Mouse (Mus musculus): ENCODE data around the gene Rapgef4. TPM values are rescaled to one million over a fixed set of nuclear protein-coding genes. Genes with fewer than 3 reads are reported as not detected.
A peak's percentile ranks its signal among the peaks of the same experiment; 100 is the strongest.

Rapgef4 gene
- polyA plus RNA-seq, 1 experiment from 2014 or later, result 5.0 TPM

GRCm38 (mm10) chr2:72226006-72226405 is 245.0 kb downstream of the Rapgef4 start:
- H3K9ac ChIP-seq (replicated peaks; ENCODE audit: low read depth), result no peak overlapping the region
- no peak overlapping the region for H3K4me3 ChIP-seq (ENCODE audit: low read depth, low read length)
- no peak for TF ChIP-seq CTCF (IDR thresholded peaks at IDR 0.05)
- TF ChIP-seq EP300 (IDR thresholded peaks at IDR 0.05), result no peak
- H3K27ac ChIP-seq (ENCODE audit: low read length), result no peak overlapping the region
- H3K36me3 ChIP-seq (ENCODE audit: insufficient read depth, low read length), result no peaks in the 10 kb centered on the region
- H3K27me3 ChIP-seq (replicated peaks; ENCODE audit: insufficient read depth, low read length), result no peaks in the 10 kb centered on the region
- ATAC-seq (no peak), DNase-seq (ENCODE audit: low spot score) (no peak)
- H3K4me2 ChIP-seq (replicated peaks; ENCODE audit: low read depth, low read length), result no peak overlapping the region
- no peaks in the 10 kb centered on the region for H3K4me1 ChIP-seq (ENCODE audit: insufficient read depth, low read depth, low read length)
- 88% methylated on average over 6 of the region's 6 CpGs for WGBS
- no peaks in the 10 kb centered on the region for H3K9me3 ChIP-seq (ENCODE audit: low read length)

- TF ChIP-seq EP300 (IDR thresholded peaks at IDR 0.05) (no peak), CTCF (IDR thresholded peaks at IDR 0.05) (no peak)
- H3K9me3 ChIP-seq (ENCODE audit: low read length), result no peaks in the 10 kb centered on the region
- H3K4me1 ChIP-seq (ENCODE audit: insufficient read depth, low read depth, low read length), result no peaks in the 10 kb centered on the region
- H3K36me3 ChIP-seq (ENCODE audit: insufficient read depth, low read length), result no peaks in the 10 kb centered on the region
- no peak overlapping the region for H3K4me3 ChIP-seq (ENCODE audit: low read depth, low read length)
- ATAC-seq (no peak), DNase-seq (ENCODE audit: low spot score) (no peak)
- 85% methylated on average over 6 of the region's 6 CpGs for WGBS
- no peaks in the 10 kb centered on the region for H3K27me3 ChIP-seq (replicated peaks; ENCODE audit: insufficient read depth, low read length)
- no peak overlapping the region for H3K4me2 ChIP-seq (replicated peaks; ENCODE audit: low read depth, low read length)
- H3K9ac ChIP-seq (replicated peaks; ENCODE audit: low read depth), result no peak overlapping the region
- no peak overlapping the region for H3K27ac ChIP-seq (ENCODE audit: low read length)
Measured at GRCm38 (mm10) chr2:72227416-72227815, 246.4 kb downstream of the Rapgef4 start.

- no peak for ATAC-seq
- no peaks in the 10 kb centered on the region for H3K4me1 ChIP-seq (ENCODE audit: insufficient read depth, low read depth, low read length)
- no peak overlapping the region for H3K27ac ChIP-seq (ENCODE audit: low read length)
- TF ChIP-seq CTCF (IDR thresholded peaks at IDR 0.05) (no peak), EP300 (IDR thresholded peaks at IDR 0.05) (no peak)
- H3K9ac ChIP-seq (replicated peaks; ENCODE audit: low read depth), result no peak overlapping the region
- no peak overlapping the region for H3K4me3 ChIP-seq (ENCODE audit: low read depth, low read length)
- WGBS, result 84% methylated on average over 14 of the region's 14 CpGs
- no peak for DNase-seq (ENCODE audit: low spot score)
- H3K27me3 ChIP-seq (replicated peaks; ENCODE audit: insufficient read depth, low read length), result no peaks in the 10 kb centered on the region
- no peaks in the 10 kb centered on the region for H3K36me3 ChIP-seq (ENCODE audit: insufficient read depth, low read length)
- no peak overlapping the region for H3K4me2 ChIP-seq (replicated peaks; ENCODE audit: low read depth, low read length)
- H3K9me3 ChIP-seq (ENCODE audit: low read length), result no peaks in the 10 kb centered on the region
Measured at GRCm38 (mm10) chr2:72228881-72229280, 247.8 kb downstream of the Rapgef4 start.

GRCm38 (mm10) chr2:72230545-72230944 is 249.5 kb downstream of the Rapgef4 start:
- H3K4me2 ChIP-seq (replicated peaks; ENCODE audit: low read depth, low read length), result no peak overlapping the region
- H3K36me3 ChIP-seq (ENCODE audit: insufficient read depth, low read length), result no peaks in the 10 kb centered on the region
- no peaks in the 10 kb centered on the region for H3K9me3 ChIP-seq (ENCODE audit: low read length)
- ATAC-seq (peak; percentile 30; the same call in 1 of the 2 replicates), DNase-seq (ENCODE audit: low spot score) (no peak)
- no peak overlapping the region for H3K9ac ChIP-seq (replicated peaks; ENCODE audit: low read depth)
- peaks cover under 1% of the 10 kb centered on the region; the same call in 1 of the 2 replicates for H3K4me1 ChIP-seq (ENCODE audit: insufficient read depth, low read depth, low read length)
- no peak overlapping the region for H3K27ac ChIP-seq (ENCODE audit: low read length)
- 51% methylated on average over 9 of the region's 9 CpGs for WGBS
- H3K27me3 ChIP-seq (replicated peaks; ENCODE audit: insufficient read depth, low read length), result no peaks in the 10 kb centered on the region
- no peak overlapping the region for H3K4me3 ChIP-seq (ENCODE audit: low read depth, low read length)
- no peak for TF ChIP-seq CTCF (IDR thresholded peaks at IDR 0.05)
- no peak for TF ChIP-seq EP300 (IDR thresholded peaks at IDR 0.05)

- Histone ChIP-seq H3K4me1 (ENCODE audit: insufficient read depth, low read depth, low read length) (peaks cover 3% of the 10 kb centered on the region; the same call in 1 of the 2 replicates), H3K27me3 (replicated peaks; ENCODE audit: insufficient read depth, low read length) (no peaks in the 10 kb centered on the region), H3K9ac (replicated peaks; ENCODE audit: low read depth) (no peak overlapping the region), H3K36me3 (ENCODE audit: insufficient read depth, low read length) (no peaks in the 10 kb centered on the region), H3K4me2 (replicated peaks; ENCODE audit: low read depth, low read length) (no peak overlapping the region), H3K9me3 (ENCODE audit: low read length) (no peaks in the 10 kb centered on the region), H3K27ac (ENCODE audit: low read length) (no peak overlapping the region), H3K4me3 (ENCODE audit: low read depth, low read length) (no peak overlapping the region)
- ATAC-seq (no peak), DNase-seq (ENCODE audit: low spot score) (no peak)
- WGBS, result 90% methylated on average over 11 of the region's 11 CpGs
- TF ChIP-seq CTCF (IDR thresholded peaks at IDR 0.05), result no peak
- TF ChIP-seq EP300 (IDR thresholded peaks at IDR 0.05), result no peak
Measured at GRCm38 (mm10) chr2:72234085-72234484, 253.0 kb downstream of the Rapgef4 start.

- Histone ChIP-seq H3K27me3 (replicated peaks; ENCODE audit: insufficient read depth, low read length) (no peaks in the 10 kb centered on the region), H3K4me1 (ENCODE audit: insufficient read depth, low read depth, low read length) (peaks cover 3% of the 10 kb centered on the region; the same call in 1 of the 2 replicates), H3K27ac (ENCODE audit: low read length) (no peak overlapping the region), H3K9me3 (ENCODE audit: low read length) (no peaks in the 10 kb centered on the region), H3K36me3 (ENCODE audit: insufficient read depth, low read length) (no peaks in the 10 kb centered on the region), H3K9ac (replicated peaks; ENCODE audit: low read depth) (no peak overlapping the region), H3K4me2 (replicated peaks; ENCODE audit: low read depth, low read length) (no peak overlapping the region), H3K4me3 (ENCODE audit: low read depth, low read length) (no peak overlapping the region)
- 5% methylated on average over 3 of the region's 3 CpGs for WGBS
- ATAC-seq (peak; percentile 62), DNase-seq (ENCODE audit: low spot score) (peak; percentile 87)
- TF ChIP-seq CTCF (IDR thresholded peaks at IDR 0.05) (peak; percentile 94), EP300 (IDR thresholded peaks at IDR 0.05) (no peak)
Measured at GRCm38 (mm10) chr2:72234943-72235342, 253.9 kb downstream of the Rapgef4 start.

All from lung, postnatal 0 days (tissue).